Mouse (Mus musculus): ENCODE measurements around the gene Neu1.
"Not testable (repeated sequence)": the region's sequence is repeated elsewhere in the genome, so short reads cannot be mapped to it uniquely, and the experiment has no call there.

GRCm38 (mm10) chr17:34957291-34957690, 26.2 kb downstream of the Neu1 start:
- not testable (repeated sequence) for TF ChIP-seq CTCF (IDR thresholded peaks at IDR 0.05; ENCODE audit: borderline replicate concordance, control insufficient read depth, extremely low read depth, insufficient read depth, low read length, poor library complexity); POLR2A (IDR thresholded peaks at IDR 0.05; ENCODE audit: control insufficient read depth, extremely low read depth, insufficient read depth, low read length, poor library complexity)

All from thymus, adult 2 months (tissue).